Mouse (Mus musculus) inflammation-experienced regulatory T-cells (primary cell): Measurements from ENCODE around the gene Sptbn2. TPM values are rescaled to one million over a fixed set of nuclear protein-coding genes. Genes with fewer than 3 reads are reported as not detected.

Experiments
- polyA plus RNA-seq, 2 experiments: library from polyadenylated mRNA; unstranded; fragments of 100-300 nt; shearing (Covaris generic); gene quantifications; one replicate each; pipeline ENCODE4 v1.2.1; 2017

Sptbn2 gene
- under 1 TPM; 0.40 to 0.84 TPM for polyA plus RNA-seq

DNA sequence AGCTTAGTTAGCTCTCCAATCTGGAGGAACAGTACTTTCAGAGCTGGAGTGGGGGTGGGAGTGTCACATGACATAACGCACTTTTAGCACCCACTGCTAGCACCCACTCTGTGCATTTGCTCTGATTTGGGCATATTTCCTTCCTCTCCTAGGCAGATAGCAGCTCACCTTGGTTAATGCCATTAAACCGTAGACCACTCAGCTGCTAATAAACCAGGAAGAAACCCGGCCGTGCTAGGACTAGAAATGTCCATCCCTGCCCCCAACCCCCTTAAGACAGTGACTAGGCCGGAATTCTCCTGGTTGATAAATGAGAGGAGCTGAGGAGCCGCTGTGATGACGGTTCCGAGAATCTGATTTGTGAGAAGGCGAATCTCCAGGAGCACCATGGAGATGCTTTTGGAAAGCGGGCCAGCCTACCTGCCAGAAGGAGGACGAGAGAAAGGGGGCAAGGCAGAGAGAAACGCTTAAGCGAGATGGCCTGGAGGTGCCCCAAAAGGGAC is at the start of gene Sptbn2:
Gene Sptbn2 (plus strand): TSS at position 70 of the 503 bp plus-strand sequence.

DNA sequence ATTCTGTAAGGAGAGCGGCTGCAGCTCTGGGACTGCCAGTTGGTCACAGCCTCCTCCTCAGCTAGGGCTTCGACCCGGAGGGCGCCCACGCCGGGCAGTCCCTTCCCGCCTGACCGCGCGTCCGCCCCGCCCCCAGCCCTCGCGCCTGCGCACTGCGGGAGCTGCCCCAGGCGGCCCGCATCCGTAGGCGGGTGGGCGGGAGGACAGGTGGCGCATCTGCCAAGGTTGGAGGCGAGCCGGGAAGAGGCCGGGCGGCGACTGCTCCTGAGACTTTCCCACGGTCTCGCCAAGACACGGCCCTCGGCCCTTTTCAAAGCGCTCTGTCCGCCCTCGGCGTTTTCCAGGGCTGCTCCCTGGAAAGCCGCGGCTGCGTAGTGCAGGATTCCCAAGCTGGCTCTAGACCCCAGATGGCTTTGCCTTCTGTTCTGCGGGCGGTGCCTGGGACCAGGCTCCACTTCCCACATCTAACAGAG is 12.7 kb upstream of the Sptbn2 start, which contains the start of gene Gm960:
Gene Gm960 (minus strand): TSS at position 464 of the 473 bp plus-strand sequence.

DNA sequence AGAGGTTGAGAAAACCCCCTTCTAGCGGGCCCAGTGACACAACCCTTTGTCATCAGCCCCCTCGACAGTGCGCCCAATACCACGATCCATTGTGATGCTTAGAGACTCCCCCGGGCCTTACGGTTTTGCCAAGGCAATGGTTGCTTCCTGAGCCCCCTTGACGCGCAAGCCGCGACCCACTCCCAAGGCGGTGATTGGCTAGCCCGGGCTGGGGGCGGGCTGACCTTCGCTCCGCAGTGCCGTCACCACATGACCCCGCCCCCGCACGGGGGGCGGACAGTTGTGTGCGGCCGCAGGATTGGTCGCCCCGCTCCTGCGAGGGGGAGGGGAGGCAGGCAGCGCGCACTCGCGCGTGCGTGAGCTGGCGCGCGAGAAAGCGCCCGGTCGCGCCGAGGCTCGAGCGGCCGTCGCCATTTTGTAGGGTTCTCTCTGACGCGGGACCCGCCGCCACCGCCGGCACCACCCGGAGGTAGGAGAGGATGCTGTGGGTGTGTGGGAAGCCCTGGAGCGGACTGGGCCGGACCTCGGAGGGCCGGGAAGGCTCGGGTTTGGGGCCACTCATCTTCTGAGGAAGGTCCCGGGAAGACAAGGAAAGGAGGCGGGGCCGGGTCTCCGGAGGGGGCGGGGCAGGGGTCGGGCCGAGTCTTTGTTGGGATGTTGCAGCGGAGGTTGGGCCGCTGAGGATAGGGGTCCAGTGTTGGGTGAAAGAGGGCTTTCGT is 45.4 kb downstream of the Sptbn2 start, which contains the start of gene Rbm4b:
Gene Rbm4b (plus strand): TSS at position 305 of the 719 bp plus-strand sequence.

DNA sequence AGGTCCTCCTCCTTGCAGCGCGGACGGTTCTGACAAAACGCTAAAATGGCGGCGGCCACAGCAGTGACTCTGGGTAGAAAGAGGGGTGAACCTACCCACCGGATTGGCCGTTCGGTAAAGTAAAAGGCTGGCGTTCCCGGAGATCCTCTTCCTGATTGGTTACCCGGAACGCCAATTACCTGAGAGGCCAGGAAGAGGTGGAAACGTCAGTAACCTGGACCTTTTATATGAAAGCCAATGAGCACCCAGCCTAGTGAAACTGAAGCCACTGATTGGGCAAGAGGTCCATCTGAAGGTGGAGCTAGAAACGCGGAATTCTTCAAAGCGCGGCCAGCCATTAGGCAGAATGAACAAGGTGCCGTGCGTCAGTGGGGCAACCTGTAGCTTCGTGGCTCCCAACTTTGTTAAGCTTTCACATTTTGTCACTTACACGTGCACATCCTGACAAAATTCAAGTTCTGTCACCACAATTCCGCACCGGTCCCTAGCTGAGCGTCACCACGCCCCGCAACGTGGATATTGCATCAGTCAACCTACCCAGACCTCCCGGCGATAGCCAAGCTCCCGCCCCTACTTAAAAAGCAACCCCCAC is 83.0 kb downstream of the Sptbn2 start, which contains the start of gene Rbm4:
Gene Rbm4 (minus strand): TSS at position 71 of the 592 bp plus-strand sequence.

Other genes with a start within 250 kb of the Sptbn2 start
- gene Syt12, start 233.7 kb upstream of the Sptbn2 start, polyA plus RNA-seq, result 1 to 10 TPM in 1 of 2 experiments, under 1 TPM in 1; 0.12 to 2.6 TPM
- gene 2010003K11Rik, start 212.6 kb upstream of the Sptbn2 start, polyA plus RNA-seq, result not detected
- gene Pcx, start 200.7 kb upstream of the Sptbn2 start, polyA plus RNA-seq, result 1 to 10 TPM; 1.6 to 2.4 TPM
- gene Lrfn4, start 95.5 kb upstream of the Sptbn2 start, polyA plus RNA-seq, result 1 to 10 TPM in 1 of 2 experiments, under 1 TPM in 1; 0.60 to 1.4 TPM
- 10 to 100 TPM; 65.2 to 76.6 TPM for gene Rce1, start 85.5 kb upstream of the Sptbn2 start, polyA plus RNA-seq
- 1 to 10 TPM; 1.8 to 4.5 TPM for gene Gm960, start 12.5 kb upstream of the Sptbn2 start, polyA plus RNA-seq
- 10 to 100 TPM; 40.8 to 47.0 TPM for gene Rbm4b, start 45.3 kb downstream of the Sptbn2 start, polyA plus RNA-seq
- gene Rbm4, start 82.7 kb downstream of the Sptbn2 start, polyA plus RNA-seq, result 10 to 100 TPM; 49.9 to 54.0 TPM
- 10 to 100 TPM; 24.9 to 30.4 TPM for gene Gm21992, start 100.4 kb downstream of the Sptbn2 start, polyA plus RNA-seq
- 10 to 100 TPM; 61.5 to 84.0 TPM for gene Rbm14, start 100.5 kb downstream of the Sptbn2 start, polyA plus RNA-seq
- 100 to 1,000 TPM in 1 of 2 experiments, 10 to 100 TPM in 1; 72.7 to 120 TPM for gene Ccs, start 128.2 kb downstream of the Sptbn2 start, polyA plus RNA-seq
- gene Ccdc87, start 128.2 kb downstream of the Sptbn2 start, polyA plus RNA-seq, result under 1 TPM in 1 of 2 experiments, not detected in 1; 0.55 TPM
- gene Ctsf, start 144.0 kb downstream of the Sptbn2 start, polyA plus RNA-seq, result 1 to 10 TPM; 4.1 to 6.0 TPM
- gene Actn3, start 166.7 kb downstream of the Sptbn2 start, polyA plus RNA-seq, result under 1 TPM in 1 of 2 experiments, not detected in 1; 0.11 TPM
- 1 to 10 TPM; 5.0 to 9.9 TPM for gene Zdhhc24, start 167.5 kb downstream of the Sptbn2 start, polyA plus RNA-seq
- 1 to 10 TPM in 1 of 2 experiments, under 1 TPM in 1; 0.71 to 3.0 TPM for gene Bbs1, start 195.5 kb downstream of the Sptbn2 start, polyA plus RNA-seq
- 100 to 1,000 TPM in 1 of 2 experiments, 10 to 100 TPM in 1; 93.7 to 123 TPM for gene Dpp3, start 217.1 kb downstream of the Sptbn2 start, polyA plus RNA-seq
- gene Peli3, start 232.0 kb downstream of the Sptbn2 start, polyA plus RNA-seq, result 1 to 10 TPM in 1 of 2 experiments, under 1 TPM in 1; 0.70 to 1.9 TPM